Mouse (Mus musculus) forebrain, postnatal 0 days (tissue): ENCODE results near the gene Sall1. TPM values are rescaled to one million over a fixed set of nuclear protein-coding genes. Genes with fewer than 3 reads are reported as not detected.

ENCODE experiments used
- ATAC-seq: fragments of 200-750 bp; cut with Nextera tagmentation; 2 replicates; pipeline ENCODE4 v1.8.0; 2017; ENCODE audit warnings: mild to moderate bottlenecking, moderate library complexity
- DNase-seq: peaks from one replicate; pipeline ENCODE4 v3.0.0-alpha.2; 2015
- H3K27ac ChIP-seq: fragments of 300-500 bp; sonication (generic); 2 replicates; pipeline ENCODE4 v1.5.1; 2014; ENCODE audit warnings: low read depth, mild to moderate bottlenecking, antibody characterized with exemption, low read length, moderate library complexity, mixed read lengths
- H3K27me3 ChIP-seq: fragments of 300-500 bp; sonication (generic); 2 replicates; pipeline ENCODE4 v1.6.1; 2014; ENCODE audit warnings: mild to moderate bottlenecking, low read length, mixed read lengths; ENCODE audit not compliant: insufficient read depth
- H3K36me3 ChIP-seq: fragments of 300-500 bp; sonication (generic); 2 replicates; pipeline ENCODE4 v1.6.1; 2014; ENCODE audit warnings: mild to moderate bottlenecking, moderate library complexity; ENCODE audit not compliant: insufficient read depth
- H3K4me1 ChIP-seq: fragments of 300-500 bp; sonication (generic); 2 replicates; pipeline ENCODE4 v1.6.1; 2014; ENCODE audit warnings: antibody characterized with exemption; ENCODE audit not compliant: insufficient read depth
- H3K4me2 ChIP-seq: fragments of 300-500 bp; sonication (generic); 2 replicates; pipeline ENCODE4 v1.6.1; 2014; ENCODE audit warnings: low read depth, mild to moderate bottlenecking, moderate library complexity
- H3K4me3 ChIP-seq: fragments of 300-500 bp; sonication (generic); 2 replicates; pipeline ENCODE4 v1.5.1; 2014; ENCODE audit warnings: low read depth, low read length, mixed read lengths
- H3K9ac ChIP-seq: fragments of 300-500 bp; sonication (generic); 2 replicates; pipeline ENCODE4 v1.6.1; 2014; ENCODE audit warnings: mild to moderate bottlenecking
- H3K9me3 ChIP-seq: fragments of 300-500 bp; sonication (generic); 2 replicates; pipeline ENCODE4 v1.6.1; 2016; ENCODE audit warnings: low read length
- CTCF ChIP-seq: sonication (generic); IDR thresholded peaks from 2 replicates; pipeline ENCODE4 v1.5.1; 2016; ENCODE audit warnings: antibody characterized with exemption, control low read depth, low read depth
- WGBS: fragments of 180-500 bp; shearing (Covaris S2); extraction: QIAGEN DNeasy Blood & Tissue Kit; methylation state at CpG from one replicate; pipeline ENCODE4 v1.1.7; 2014; 5-methylcytosine and 5-hydroxymethylcytosine counted together
- polyA plus RNA-seq: library from polyadenylated mRNA; unstranded; fragments of >200 nt; fragmentation: Nextera tagmentation; extraction: Ambion mirVana; gene quantifications from 2 replicates; pipeline ENCODE4 v1.2.1, GENCODE M21; 2015
- total RNA-seq: library from RNA; depleted of rRNA; stranded (reverse); fragments of >200 nt; gene quantifications from 2 replicates; pipeline ENCODE4 v1.2.3, GENCODE M21; 2014; rRNA removed

The Sall1 gene
- total RNA-seq = 9.3 and 11.1 TPM in 2 replicates
- polyA plus RNA-seq = 3.1 and 4.7 TPM in 2 replicates

- ATAC-seq (peak; percentile 6; the same call in 1 of the 2 replicates), DNase-seq (peak; percentile 53)
- H3K27me3 ChIP-seq = peaks cover 15% of the 10 kb centered on the region
- under 1% methylated on average over 25 of the region's 25 CpGs for WGBS
- no peaks in the 10 kb centered on the region for H3K9me3 ChIP-seq
- peak within 1 kb of the TSS; percentile 61; the same call in 1 of the 2 replicates for H3K9ac ChIP-seq
- TF ChIP-seq CTCF = no peak
- H3K4me3 ChIP-seq = peak within 1 kb of the TSS; percentile 51
- H3K4me2 ChIP-seq = peak within 1 kb of the TSS; percentile 82
- peak within 1 kb of the TSS; percentile 84 for H3K27ac ChIP-seq
- no peaks in the 10 kb centered on the region for H3K36me3 ChIP-seq
- peaks cover 9% of the 10 kb centered on the region; the same call in 1 of the 2 replicates for H3K4me1 ChIP-seq
Observed at GRCm38 (mm10) chr8:89043940-89044339, at the start of gene Sall1. Sall1 (minus strand) TSS chr8:89044162.

- Histone ChIP-seq H3K9me3 (no peaks in the 10 kb centered on the region), H3K4me2 (no peak overlapping the region), H3K9ac (no peak overlapping the region), H3K36me3 (no peaks in the 10 kb centered on the region), H3K4me3 (no peak overlapping the region), H3K4me1 (no peaks in the 10 kb centered on the region), H3K27me3 (no peaks in the 10 kb centered on the region), H3K27ac (no peak overlapping the region)
- DNase-seq (no peak), ATAC-seq (no peak)
- WGBS = 33% methylated on average over 5 of the region's 5 CpGs
- TF ChIP-seq CTCF = no peak
Observed at GRCm38 (mm10) chr8:89089916-89090315, 46.0 kb upstream of the Sall1 start.

GRCm38 (mm10) chr8:89079147-89079546, 35.2 kb upstream of the Sall1 start:
- Histone ChIP-seq H3K27ac (no peak overlapping the region), H3K9me3 (no peaks in the 10 kb centered on the region), H3K4me3 (no peak overlapping the region), H3K36me3 (no peaks in the 10 kb centered on the region), H3K4me1 (no peaks in the 10 kb centered on the region), H3K27me3 (no peaks in the 10 kb centered on the region), H3K4me2 (no peak overlapping the region), H3K9ac (no peak overlapping the region)
- 78% methylated on average over 2 of the region's 2 CpGs for WGBS
- TF ChIP-seq CTCF = no peak
- no peak for DNase-seq
- ATAC-seq = no peak

- no peak overlapping the region for H3K4me2 ChIP-seq
- ATAC-seq (peak; percentile 81), DNase-seq (peak; percentile 49)
- 19% methylated on average over 3 of the region's 3 CpGs for WGBS
- no peak overlapping the region for H3K9ac ChIP-seq
- no peaks in the 10 kb centered on the region for H3K4me1 ChIP-seq
- no peak for TF ChIP-seq CTCF
- H3K27me3 ChIP-seq = no peaks in the 10 kb centered on the region
- no peaks in the 10 kb centered on the region for H3K36me3 ChIP-seq
- H3K9me3 ChIP-seq = no peaks in the 10 kb centered on the region
- peak overlapping the region; percentile 21; the same call in 1 of the 2 replicates for H3K27ac ChIP-seq
- H3K4me3 ChIP-seq = no peak overlapping the region
Observed at GRCm38 (mm10) chr8:89072968-89073382, 29.0 kb upstream of the Sall1 start.

GRCm38 (mm10) chr8:89067499-89067898, 23.5 kb upstream of the Sall1 start:
- Histone ChIP-seq H3K36me3 (no peaks in the 10 kb centered on the region), H3K27me3 (no peaks in the 10 kb centered on the region; the same call in 1 of the 2 replicates), H3K9me3 (no peaks in the 10 kb centered on the region), H3K9ac (no peak overlapping the region), H3K4me1 (no peaks in the 10 kb centered on the region), H3K4me2 (no peak overlapping the region), H3K27ac (no peak overlapping the region), H3K4me3 (no peak overlapping the region)
- DNase-seq = no peak
- no peak for TF ChIP-seq CTCF
- 86% methylated on average over 3 of the region's 3 CpGs for WGBS
- no peak for ATAC-seq

GRCm38 (mm10) chr8:89064042-89064441, 20.1 kb upstream of the Sall1 start:
- Histone ChIP-seq H3K27ac (no peak overlapping the region), H3K36me3 (no peaks in the 10 kb centered on the region), H3K4me3 (no peak overlapping the region), H3K4me2 (no peak overlapping the region), H3K9ac (no peak overlapping the region), H3K9me3 (no peaks in the 10 kb centered on the region), H3K27me3 (no peaks in the 10 kb centered on the region; the same call in 1 of the 2 replicates), H3K4me1 (peaks cover 7% of the 10 kb centered on the region; the same call in 1 of the 2 replicates)
- DNase-seq (no peak), ATAC-seq (no peak)
- 34% methylated on average over 9 of the region's 9 CpGs for WGBS
- TF ChIP-seq CTCF = no peak

- Histone ChIP-seq H3K4me3 (no peak overlapping the region), H3K27me3 (no peaks in the 10 kb centered on the region; the same call in 1 of the 2 replicates), H3K9me3 (no peaks in the 10 kb centered on the region), H3K9ac (no peak overlapping the region), H3K4me2 (no peak overlapping the region), H3K4me1 (peaks cover 10% of the 10 kb centered on the region; the same call in 1 of the 2 replicates), H3K36me3 (no peaks in the 10 kb centered on the region), H3K27ac (no peak overlapping the region)
- WGBS = 72% methylated on average over 10 of the region's 10 CpGs
- DNase-seq (no peak), ATAC-seq (no peak)
- TF ChIP-seq CTCF = no peak
Observed at GRCm38 (mm10) chr8:89063366-89064040, 19.5 kb upstream of the Sall1 start.
